Mouse (Mus musculus) embryonic facial prominence, embryonic 11.5 days (tissue): ENCODE measurements around the gene Cntnap1. TPM values are rescaled to one million over a fixed set of nuclear protein-coding genes. Genes with fewer than 3 reads are reported as not detected.

Experiments used
- ATAC-seq: fragments of 200-750 bp; cut with Nextera tagmentation; replicated peaks from 2 replicates; pipeline ENCODE4 v1.8.0; 2017; ENCODE audit warnings: low read depth; ENCODE audit not compliant: insufficient number of reproducible peaks, low FRiP score, low TSS enrichment
- DNase-seq: peaks from one replicate; pipeline ENCODE4 v3.0.0-alpha.2; 2015; ENCODE audit warnings: low spot score
- H3K27ac ChIP-seq: fragments of 300-500 bp; sonication (generic); replicated peaks from 2 replicates; pipeline ENCODE4 v1.5.1; 2014; ENCODE audit warnings: mild to moderate bottlenecking, low read depth, low read length, control low read depth
- H3K27me3 ChIP-seq: fragments of 300-500 bp; sonication (generic); 2 replicates; pipeline ENCODE4 v1.6.1; 2014; ENCODE audit warnings: mild to moderate bottlenecking, low read length, moderate library complexity, mixed read lengths; ENCODE audit not compliant: control insufficient read depth, insufficient read depth
- H3K36me3 ChIP-seq: fragments of 300-500 bp; sonication (generic); replicated peaks from 2 replicates; pipeline ENCODE4 v1.6.1; 2014; ENCODE audit warnings: low read depth, mild to moderate bottlenecking, low read length, moderate library complexity, mixed read lengths; ENCODE audit not compliant: control insufficient read depth, insufficient read depth
- H3K4me1 ChIP-seq: fragments of 300-500 bp; sonication (generic); 2 replicates; pipeline ENCODE4 v1.6.1; 2014; ENCODE audit warnings: low read length, mixed read lengths; ENCODE audit not compliant: control insufficient read depth, insufficient read depth
- H3K4me2 ChIP-seq: fragments of 300-500 bp; sonication (generic); 2 replicates; pipeline ENCODE4 v1.6.1; 2014; ENCODE audit warnings: low read depth, mild to moderate bottlenecking, control low read depth, low read length, moderate library complexity
- H3K4me3 ChIP-seq: fragments of 300-500 bp; sonication (generic); 2 replicates; pipeline ENCODE4 v1.5.1; 2014; ENCODE audit warnings: low read depth, low read length, control low read depth
- H3K9ac ChIP-seq: fragments of 300-500 bp; sonication (generic); replicated peaks from 2 replicates; pipeline ENCODE4 v1.6.1; 2014; ENCODE audit warnings: mild to moderate bottlenecking, control low read depth, low read length
- H3K9me3 ChIP-seq: fragments of 300-500 bp; sonication (generic); replicated peaks from 2 replicates; pipeline ENCODE4 v1.6.1; 2016; ENCODE audit warnings: mild to moderate bottlenecking, low read length, inconsistent platforms, mixed read lengths; ENCODE audit not compliant: control insufficient read depth
- WGBS: fragments of 180-500 bp; shearing (Covaris S2); extraction: QIAGEN DNeasy Blood & Tissue Kit; methylation state at CpG from one replicate; pipeline ENCODE4 v1.1.7; 2014; 5-methylcytosine and 5-hydroxymethylcytosine counted together
- polyA plus RNA-seq: library from polyadenylated mRNA; unstranded; fragments of >200 nt; fragmentation: Nextera tagmentation; extraction: Ambion mirVana; gene quantifications from 2 replicates; pipeline ENCODE4 v1.2.1, GENCODE M21; 2014

The Cntnap1 gene
- polyA plus RNA-seq, 1 experiment from 2014 or later, result 0.28 TPM

- 13% methylated on average over 17 of the region's 17 CpGs for WGBS
- 0 out of 2 replicates have a peak overlapping the region, but pooled peaks have one; percentile 18 for H3K9ac ChIP-seq
These were observed 819 bp upstream of the Cntnap1 start for GRCm38 (mm10) chr11:101169301-101170107.

GRCm38 (mm10) chr11:101170811-101171610 lies 688 bp downstream of the Cntnap1 start, which contains the start of gene Plekhh3:
Plekhh3 (minus strand) TSS chr11:101171351.
- Histone ChIP-seq H3K36me3 (no peaks in the 10 kb centered on the region), H3K9me3 (no peaks in the 10 kb centered on the region), H3K4me3 (peak within 1 kb of the TSS; percentile 70), H3K9ac (peak within 1 kb of the TSS; percentile 58), H3K27me3 (peaks cover 65% of the 10 kb centered on the region), H3K4me2 (peak within 1 kb of the TSS; percentile 88), H3K27ac (0 out of 2 replicates have a peak within 1 kb of the TSS, but pooled peaks have one; percentile 35), H3K4me1 (peaks cover 18% of the 10 kb centered on the region)
- WGBS, result under 1% methylated on average over 49 of the region's 50 CpGs
- peak; percentile 90 for ATAC-seq
- DNase-seq, result peak; percentile 98

More at GRCm38 (mm10) chr11:101169301-101170107, 819 bp upstream of the Cntnap1 start:
- Histone ChIP-seq H3K27ac (no peak overlapping the region), H3K9me3 (no peaks in the 10 kb centered on the region), H3K27me3 (peaks cover 66% of the 10 kb centered on the region), H3K36me3 (no peaks in the 10 kb centered on the region), H3K4me2 (peak overlapping the region; percentile 88), H3K4me3 (peak overlapping the region; percentile 70), H3K4me1 (peaks cover 19% of the 10 kb centered on the region)
- DNase-seq (no peak), ATAC-seq (no peak)

- ATAC-seq (peak; percentile 40; the same call in 1 of the 2 replicates), DNase-seq (peak; percentile 91)
- peak overlapping the region; percentile 81 for H3K4me2 ChIP-seq
- no peaks in the 10 kb centered on the region for H3K9me3 ChIP-seq
- H3K27me3 ChIP-seq, result peaks cover 66% of the 10 kb centered on the region
- H3K36me3 ChIP-seq, result no peaks in the 10 kb centered on the region
- under 1% methylated on average over 31 of the region's 31 CpGs for WGBS
- 0 out of 2 replicates have a peak overlapping the region, but pooled peaks have one; percentile 35 for H3K27ac ChIP-seq
- H3K4me1 ChIP-seq, result peaks cover 18% of the 10 kb centered on the region
- H3K9ac ChIP-seq, result peak overlapping the region; percentile 44
- H3K4me3 ChIP-seq, result peak overlapping the region; percentile 42
These were observed 1.6 kb downstream of the Cntnap1 start for GRCm38 (mm10) chr11:101171721-101172433.

- H3K27me3 ChIP-seq, result peaks cover 66% of the 10 kb centered on the region
- H3K27ac ChIP-seq, result no peak overlapping the region
- peak overlapping the region; percentile 81 for H3K4me2 ChIP-seq
- WGBS, result 11% methylated on average over 5 of the region's 5 CpGs
- no peaks in the 10 kb centered on the region for H3K36me3 ChIP-seq
- H3K4me1 ChIP-seq, result peaks cover 18% of the 10 kb centered on the region
- ATAC-seq (no peak), DNase-seq (no peak)
- no peaks in the 10 kb centered on the region for H3K9me3 ChIP-seq
- H3K9ac ChIP-seq, result peak overlapping the region; percentile 44
- H3K4me3 ChIP-seq, result peak overlapping the region; percentile 42
These were observed 2.1 kb downstream of the Cntnap1 start for GRCm38 (mm10) chr11:101172434-101172815.

DNA sequence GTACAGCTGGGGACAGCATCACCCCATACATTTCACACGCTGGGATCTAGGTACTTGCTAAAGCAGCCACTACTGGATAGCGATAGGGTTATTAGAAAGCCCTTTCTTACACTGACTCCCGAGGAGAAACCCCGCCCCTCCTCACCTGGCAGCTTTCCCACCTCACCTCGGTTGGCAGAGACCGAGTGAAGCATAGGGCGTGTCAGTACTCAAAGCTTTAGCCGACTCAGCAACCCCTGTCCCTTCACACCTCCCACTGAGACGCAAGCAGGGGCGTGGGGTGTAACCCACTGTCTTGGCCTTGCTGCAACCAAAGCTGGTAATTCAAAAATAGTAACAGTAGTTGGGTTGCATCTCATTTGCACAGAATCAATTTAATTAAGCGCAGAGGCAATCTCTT lies 2.8 kb downstream of the Cntnap1 start:
- DNase-seq, result no peak
- H3K4me1 ChIP-seq, result peaks cover 18% of the 10 kb centered on the region
- H3K4me2 ChIP-seq, result no peak overlapping the region
- no peak overlapping the region for H3K9ac ChIP-seq
- no peak for ATAC-seq
- peaks cover 62% of the 10 kb centered on the region for H3K27me3 ChIP-seq
- H3K36me3 ChIP-seq, result no peaks in the 10 kb centered on the region
- H3K27ac ChIP-seq, result no peak overlapping the region
- 4% methylated on average over 11 of the region's 11 CpGs for WGBS
- H3K9me3 ChIP-seq, result no peaks in the 10 kb centered on the region
- H3K4me3 ChIP-seq, result no peak overlapping the region

DNA sequence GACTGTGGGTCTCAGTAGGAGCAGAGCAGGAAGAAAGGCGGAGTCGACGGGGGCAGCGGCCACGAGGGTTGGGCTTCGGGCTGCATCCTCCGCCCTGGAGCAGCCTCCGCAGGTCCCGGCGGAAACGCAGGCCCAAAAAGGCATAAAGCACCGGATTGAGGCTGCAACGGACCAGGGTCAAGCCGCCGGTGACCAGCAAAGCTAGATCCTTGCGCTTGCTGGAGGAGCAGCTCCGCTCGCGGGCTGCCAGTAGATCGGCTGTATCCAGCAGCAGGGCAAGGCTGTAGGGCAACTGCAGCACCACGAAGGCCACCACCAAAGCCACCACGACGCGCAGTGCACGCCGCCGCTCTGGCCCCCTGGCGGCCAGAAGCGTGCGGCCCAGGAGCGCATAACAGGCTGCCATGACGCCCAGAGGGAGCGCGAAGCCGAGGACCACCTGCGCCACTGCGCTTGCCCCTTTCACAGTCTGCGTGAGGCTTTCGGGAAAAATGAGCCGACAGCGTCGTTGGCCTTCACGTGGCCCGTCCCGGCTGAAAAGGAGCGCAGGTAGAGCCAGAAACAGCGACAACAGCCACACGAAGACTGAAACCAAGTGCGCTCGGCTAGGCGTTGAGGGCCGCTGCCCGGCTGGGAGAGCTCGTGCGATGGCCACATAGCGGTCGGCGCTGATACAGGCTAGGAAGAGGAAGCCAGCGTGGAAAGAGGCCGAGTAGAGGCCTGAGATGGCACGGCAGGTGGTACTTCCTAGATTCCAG lies 3.5 kb downstream of the Cntnap1 start:
- ATAC-seq, result peak; percentile 65
- H3K27ac ChIP-seq, result no peak overlapping the region
- peaks cover 18% of the 10 kb centered on the region for H3K4me1 ChIP-seq

GRCm38 (mm10) chr11:101174389-101174745 lies 4.0 kb downstream of the Cntnap1 start:
- DNase-seq (no peak), ATAC-seq (no peak)
- H3K27ac ChIP-seq, result no peak overlapping the region
- H3K4me3 ChIP-seq, result peak overlapping the region; percentile 11; the same call in 1 of the 2 replicates
- no peaks in the 10 kb centered on the region for H3K36me3 ChIP-seq
- H3K9me3 ChIP-seq, result no peaks in the 10 kb centered on the region
- peaks cover 54% of the 10 kb centered on the region for H3K27me3 ChIP-seq
- 26% methylated on average over 9 of the region's 9 CpGs for WGBS
- peaks cover 18% of the 10 kb centered on the region for H3K4me1 ChIP-seq
- peak overlapping the region; percentile 69 for H3K4me2 ChIP-seq
- peak overlapping the region; percentile 38 for H3K9ac ChIP-seq

More for the DNA sequence above, 3.5 kb downstream of the Cntnap1 start:
- Histone ChIP-seq H3K4me2 (peak overlapping the region; percentile 69), H3K9me3 (no peaks in the 10 kb centered on the region), H3K36me3 (no peaks in the 10 kb centered on the region), H3K27me3 (peaks cover 58% of the 10 kb centered on the region), H3K4me3 (peak overlapping the region; percentile 11), H3K9ac (peak overlapping the region; percentile 38)
- peak; percentile 90 for DNase-seq
- WGBS, result under 1% methylated on average over 61 of the region's 61 CpGs
